Mouse (Mus musculus) CH12.LX (cell line): ENCODE data around the gene Ak9.

ENCODE experiments used
- BHLHE40 ChIP-seq: IDR thresholded peaks from 2 replicates; pipeline ENCODE4 v1.6.1; 2011; ENCODE audit warnings: mild to moderate bottlenecking, low read depth, low read length, improper control_type of control experiment
- CTCF ChIP-seq, 2 experiments: IDR thresholded peaks in 1 of 2; conservative IDR thresholded peaks in 1 of 2; 2 replicates each; pipeline ENCODE4 v1.5.1; 2011 to 2012; ENCODE audit warnings: low read depth in 2 of 2, low read length in 2 of 2, improper control_type of control experiment in 1 of 2, inconsistent platforms in 1 of 2, mild to moderate bottlenecking in 1 of 2, moderate library complexity in 1 of 2
- ETS1 ChIP-seq: conservative IDR thresholded peaks from 2 replicates; pipeline ENCODE4 v1.6.1; 2012; ENCODE audit warnings: low read depth, mild to moderate bottlenecking, inconsistent platforms, low read length, improper control_type of control experiment, moderate library complexity
- HCFC1 ChIP-seq: IDR thresholded peaks from 2 replicates; pipeline ENCODE4 v1.6.1; 2012; ENCODE audit warnings: low read depth, mild to moderate bottlenecking, inconsistent platforms, low read length, improper control_type of control experiment
- POLR2A ChIP-seq: IDR thresholded peaks from 2 replicates; pipeline ENCODE4 v1.6.1; 2011; ENCODE audit warnings: low read depth, mild to moderate bottlenecking, improper control_type of control experiment, low read length
- TCF12 ChIP-seq: IDR thresholded peaks from 2 replicates; pipeline ENCODE4 v1.6.1; 2014; ENCODE audit warnings: low read depth, mild to moderate bottlenecking, inconsistent platforms, low read length, improper control_type of control experiment

DNA sequence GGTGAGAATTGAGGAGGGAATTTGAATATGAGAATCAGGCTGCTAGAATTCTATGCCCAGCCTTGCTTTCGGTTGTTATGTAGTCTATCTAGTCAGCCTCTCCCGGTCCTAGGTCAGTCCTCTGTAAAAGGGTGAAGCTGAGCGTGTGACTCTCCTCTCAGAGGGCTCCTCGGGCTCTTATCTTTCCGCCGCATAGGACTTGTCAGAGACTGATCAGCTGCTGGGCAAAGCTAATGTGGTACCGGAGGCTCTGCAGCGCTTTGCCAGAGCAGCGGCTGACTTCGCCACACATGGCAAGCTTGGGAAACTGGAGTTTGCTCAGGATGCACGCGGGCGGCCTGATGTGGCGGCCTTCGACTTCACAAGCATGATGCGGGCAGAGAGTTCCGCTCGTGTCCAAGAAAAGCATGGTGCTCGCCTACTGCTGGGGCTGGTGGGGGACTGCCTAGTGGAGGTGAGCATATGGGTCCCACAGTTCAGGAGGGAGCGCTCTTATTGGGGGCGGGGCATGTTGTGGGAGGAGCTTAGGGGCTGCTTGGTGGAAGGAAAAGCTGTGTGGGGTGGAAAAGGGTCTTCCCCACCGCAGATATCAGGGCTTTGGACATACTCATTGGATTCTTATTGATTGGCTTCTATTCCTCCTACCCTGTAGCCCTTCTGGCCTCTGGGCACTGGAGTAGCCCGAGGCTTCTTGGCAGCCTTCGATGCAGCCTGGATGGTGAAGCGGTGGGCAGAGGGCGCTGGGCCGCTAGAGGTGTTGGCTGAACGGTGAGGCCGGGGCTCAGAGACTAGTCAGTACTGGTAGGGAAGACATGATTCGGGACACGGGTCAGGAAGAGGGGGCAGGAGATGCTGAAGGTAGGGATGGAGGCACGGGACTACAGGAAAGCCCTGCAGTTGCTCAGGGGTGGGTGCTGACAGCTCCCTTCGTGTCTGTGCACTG, 177.4 kb downstream of the Ak9 start:
- no peak for TF ChIP-seq HCFC1
- no peak for TF ChIP-seq BHLHE40
- no peak for TF ChIP-seq ETS1
- TF ChIP-seq TCF12, result no peak
- TF ChIP-seq CTCF (conservative IDR thresholded peaks at IDR 0.05 in 1 of 2, IDR thresholded peaks at IDR 0.05 in 1 of 2; ENCODE audit: low read depth in 2 of 2, low read length in 2 of 2), result no peak
- TF ChIP-seq POLR2A, result no peak
